Mouse (Mus musculus): ENCODE measurements around the gene Sec14l1. TPM values are rescaled to one million over a fixed set of nuclear protein-coding genes. Genes with fewer than 3 reads are reported as not detected.

The Sec14l1 gene
- polyA plus RNA-seq, 1 experiment from 2014 or later: 47.3 TPM

- H3K27ac ChIP-seq: no peak overlapping the region
- H3K36me3 ChIP-seq: peaks cover 47% of the 10 kb centered on the region
- ATAC-seq (ENCODE audit: insufficient number of reproducible peaks, insufficient read depth, low FRiP score, low TSS enrichment, low read depth): no peak
- no peak overlapping the region for H3K4me3 ChIP-seq
- no peak overlapping the region for H3K4me2 ChIP-seq
- WGBS: 94% methylated on average over 12 of the region's 12 CpGs
- H3K9ac ChIP-seq: no peak overlapping the region
- H3K9me3 ChIP-seq: no peaks in the 10 kb centered on the region
- peaks cover 4% of the 10 kb centered on the region; the same call in 1 of the 2 replicates for H3K27me3 ChIP-seq
- H3K4me1 ChIP-seq: peaks cover 17% of the 10 kb centered on the region; the same call in 1 of the 2 replicates
Measured at GRCm38 (mm10) chr11:117160791-117161190, 45.8 kb downstream of the Sec14l1 start.

GRCm38 (mm10) chr11:117161574-117161973, 46.6 kb downstream of the Sec14l1 start:
- Histone ChIP-seq H3K27me3 (no peaks in the 10 kb centered on the region), H3K9ac (no peak overlapping the region), H3K36me3 (peaks cover 40% of the 10 kb centered on the region), H3K27ac (no peak overlapping the region), H3K4me2 (no peak overlapping the region), H3K4me3 (no peak overlapping the region), H3K9me3 (no peaks in the 10 kb centered on the region), H3K4me1 (peaks cover 12% of the 10 kb centered on the region; the same call in 1 of the 2 replicates)
- WGBS: 72% methylated on average over 8 of the region's 8 CpGs
- no peak for ATAC-seq (ENCODE audit: insufficient number of reproducible peaks, insufficient read depth, low FRiP score, low TSS enrichment, low read depth)

GRCm38 (mm10) chr11:117163098-117163497, 48.1 kb downstream of the Sec14l1 start:
- no peak overlapping the region for H3K27ac ChIP-seq
- no peak overlapping the region for H3K9ac ChIP-seq
- H3K4me3 ChIP-seq: no peak overlapping the region
- no peaks in the 10 kb centered on the region for H3K27me3 ChIP-seq
- H3K4me2 ChIP-seq: no peak overlapping the region
- H3K9me3 ChIP-seq: no peaks in the 10 kb centered on the region
- WGBS: 84% methylated on average over 9 of the region's 9 CpGs
- H3K36me3 ChIP-seq: peaks cover 27% of the 10 kb centered on the region
- peaks cover 13% of the 10 kb centered on the region; the same call in 1 of the 2 replicates for H3K4me1 ChIP-seq
- ATAC-seq (ENCODE audit: insufficient number of reproducible peaks, insufficient read depth, low FRiP score, low TSS enrichment, low read depth): no peak

GRCm38 (mm10) chr11:117163771-117164170, 48.8 kb downstream of the Sec14l1 start:
- no peaks in the 10 kb centered on the region for H3K27me3 ChIP-seq
- H3K4me3 ChIP-seq: no peak overlapping the region
- no peak for ATAC-seq (ENCODE audit: insufficient number of reproducible peaks, insufficient read depth, low FRiP score, low TSS enrichment, low read depth)
- peaks cover 14% of the 10 kb centered on the region for H3K4me1 ChIP-seq
- peaks cover 20% of the 10 kb centered on the region for H3K36me3 ChIP-seq
- H3K27ac ChIP-seq: no peak overlapping the region
- no peaks in the 10 kb centered on the region for H3K9me3 ChIP-seq
- 76% methylated on average over 6 of the region's 6 CpGs for WGBS
- H3K9ac ChIP-seq: no peak overlapping the region
- H3K4me2 ChIP-seq: no peak overlapping the region

GRCm38 (mm10) chr11:117168278-117169087, 53.5 kb downstream of the Sec14l1 start:
- no peak overlapping the region for H3K4me2 ChIP-seq
- H3K9ac ChIP-seq: no peak overlapping the region
- H3K27ac ChIP-seq: no peak overlapping the region
- no peaks in the 10 kb centered on the region for H3K27me3 ChIP-seq
- no peaks in the 10 kb centered on the region for H3K9me3 ChIP-seq
- no peaks in the 10 kb centered on the region for H3K36me3 ChIP-seq
- ATAC-seq (ENCODE audit: insufficient number of reproducible peaks, insufficient read depth, low FRiP score, low TSS enrichment, low read depth): no peak
- 76% methylated on average over 20 of the region's 20 CpGs for WGBS
- H3K4me1 ChIP-seq: peaks cover 13% of the 10 kb centered on the region
- no peak overlapping the region for H3K4me3 ChIP-seq

GRCm38 (mm10) chr11:117169088-117169635, 54.2 kb downstream of the Sec14l1 start:
- Histone ChIP-seq H3K27ac (no peak overlapping the region), H3K4me3 (no peak overlapping the region), H3K4me2 (no peak overlapping the region), H3K27me3 (no peaks in the 10 kb centered on the region), H3K9ac (no peak overlapping the region), H3K9me3 (no peaks in the 10 kb centered on the region), H3K36me3 (no peaks in the 10 kb centered on the region), H3K4me1 (peaks cover 20% of the 10 kb centered on the region)
- 86% methylated on average over 11 of the region's 11 CpGs for WGBS
- ATAC-seq (ENCODE audit: insufficient number of reproducible peaks, insufficient read depth, low FRiP score, low TSS enrichment, low read depth): no peak

GRCm38 (mm10) chr11:117169801-117170565, 55.0 kb downstream of the Sec14l1 start:
- WGBS: 91% methylated on average over 19 of the region's 19 CpGs
- Histone ChIP-seq H3K4me1 (peaks cover 28% of the 10 kb centered on the region), H3K36me3 (no peaks in the 10 kb centered on the region), H3K4me2 (no peak overlapping the region), H3K9me3 (no peaks in the 10 kb centered on the region), H3K27ac (no peak overlapping the region), H3K27me3 (no peaks in the 10 kb centered on the region), H3K4me3 (no peak overlapping the region), H3K9ac (no peak overlapping the region)
- no peak for ATAC-seq (ENCODE audit: insufficient number of reproducible peaks, insufficient read depth, low FRiP score, low TSS enrichment, low read depth)

- Histone ChIP-seq H3K9ac (peak overlapping the region; percentile 62), H3K9me3 (no peaks in the 10 kb centered on the region), H3K27ac (peak overlapping the region; percentile 91), H3K4me2 (peak overlapping the region; percentile 58), H3K27me3 (no peaks in the 10 kb centered on the region), H3K4me3 (peak overlapping the region; percentile 36), H3K4me1 (peaks cover 34% of the 10 kb centered on the region), H3K36me3 (no peaks in the 10 kb centered on the region)
- ATAC-seq (ENCODE audit: insufficient number of reproducible peaks, insufficient read depth, low FRiP score, low TSS enrichment, low read depth): no peak
- 29% methylated on average over 18 of the region's 18 CpGs for WGBS
Measured at GRCm38 (mm10) chr11:117174098-117174892, 59.3 kb downstream of the Sec14l1 start.

GRCm38 (mm10) chr11:117174924-117175323, 60.0 kb downstream of the Sec14l1 start:
- 32% methylated on average over 15 of the region's 15 CpGs for WGBS
- no peaks in the 10 kb centered on the region for H3K27me3 ChIP-seq
- peak overlapping the region; percentile 91 for H3K27ac ChIP-seq
- 0 out of 2 replicates have a peak, but pooled peaks cover 1% of the 10 kb centered on the region for H3K9me3 ChIP-seq
- H3K36me3 ChIP-seq: no peaks in the 10 kb centered on the region
- H3K9ac ChIP-seq: peak overlapping the region; percentile 62
- H3K4me1 ChIP-seq: peaks cover 33% of the 10 kb centered on the region
- ATAC-seq (ENCODE audit: insufficient number of reproducible peaks, insufficient read depth, low FRiP score, low TSS enrichment, low read depth): no peak
- peak overlapping the region; percentile 36 for H3K4me3 ChIP-seq
- peak overlapping the region; percentile 58 for H3K4me2 ChIP-seq

GRCm38 (mm10) chr11:117175472-117175871, 60.5 kb downstream of the Sec14l1 start:
- Histone ChIP-seq H3K9ac (no peak overlapping the region), H3K27ac (peak overlapping the region; percentile 91), H3K9me3 (0 out of 2 replicates have a peak, but pooled peaks cover 4% of the 10 kb centered on the region), H3K4me1 (peaks cover 33% of the 10 kb centered on the region), H3K27me3 (no peaks in the 10 kb centered on the region), H3K4me2 (peak overlapping the region; percentile 58), H3K4me3 (no peak overlapping the region), H3K36me3 (no peaks in the 10 kb centered on the region)
- ATAC-seq (ENCODE audit: insufficient number of reproducible peaks, insufficient read depth, low FRiP score, low TSS enrichment, low read depth): no peak
- WGBS: 78% methylated on average over 12 of the region's 12 CpGs

- ATAC-seq (ENCODE audit: insufficient number of reproducible peaks, insufficient read depth, low FRiP score, low TSS enrichment, low read depth): no peak
- peaks cover 7% of the 10 kb centered on the region for H3K9me3 ChIP-seq
- H3K9ac ChIP-seq: no peak overlapping the region
- 42% methylated on average over 5 of the region's 5 CpGs for WGBS
- H3K4me2 ChIP-seq: no peak overlapping the region
- H3K27me3 ChIP-seq: no peaks in the 10 kb centered on the region
- H3K27ac ChIP-seq: peak overlapping the region; percentile 39; the same call in 1 of the 2 replicates
- H3K4me3 ChIP-seq: no peak overlapping the region
- no peaks in the 10 kb centered on the region for H3K36me3 ChIP-seq
- H3K4me1 ChIP-seq: peaks cover 33% of the 10 kb centered on the region
Measured at GRCm38 (mm10) chr11:117176304-117176703, 61.3 kb downstream of the Sec14l1 start.

Measured in embryonic facial prominence, embryonic 13.5 days (tissue).